8 mouse cellular contexts compared by ENCODE assay signal in genomic region chr13:37944306-37944705, GRCm38 (mm10). TPM values are rescaled to one million over a fixed set of nuclear protein-coding genes. Genes with fewer than 3 reads are reported as not detected.
DNase-seq lines count a peak whose midpoint lies in the region; ATAC-seq and TF ChIP-seq lines count a peak whose summit lies in the region.

No protein-coding gene starts in this region.

- peaks cover 29% of the 10 kb centered on the region for H3K4me1 ChIP-seq in embryonic facial prominence, embryonic 13.5 days

- DNase-seq in layer of hippocampus, adult 2 months (ENCODE audit: low spot score in 2 of 2) = no peak
- DNase-seq in layer of hippocampus, adult 9-10 months (ENCODE audit: low spot score) = no peak
- peak; percentile 48 for DNase-seq in MN1 (ENCODE audit: low spot score)
- DNase-seq in lung, postnatal 36 days = peak; percentile 77
- DNase-seq in left cerebral cortex, postnatal 14 days (ENCODE audit: low spot score in 2 of 2) = no peak
- DNase-seq in spleen, postnatal 36 days (ENCODE audit: low spot score in 2 of 2) = no peak

- H3K4me3 ChIP-seq in layer of hippocampus, adult 2 months = no peak overlapping the region
- no peak overlapping the region for H3K4me3 ChIP-seq in embryonic facial prominence, embryonic 13.5 days

- TF ChIP-seq CTCF in layer of hippocampus, adult 2 months (conservative IDR thresholded peaks at IDR 0.05) = peak; percentile 82

- no peaks in the 10 kb centered on the region for H3K27me3 ChIP-seq in embryonic facial prominence, embryonic 13.5 days

- H3K4me2 ChIP-seq in embryonic facial prominence, embryonic 13.5 days = no peak overlapping the region

- no peak for ATAC-seq in embryonic facial prominence, embryonic 13.5 days (ENCODE audit: insufficient number of reproducible peaks, insufficient read depth, low FRiP score, low TSS enrichment, low read depth)
- ATAC-seq in granulocyte monocyte progenitor cell, adult 5-6 weeks (replicated peaks; ENCODE audit: poor library complexity, severe bottlenecking) = no peak; the same call in 1 of the 2 replicates

- H3K36me3 ChIP-seq in embryonic facial prominence, embryonic 13.5 days = peaks cover 30% of the 10 kb centered on the region

- H3K9me3 ChIP-seq in embryonic facial prominence, embryonic 13.5 days = no peaks in the 10 kb centered on the region

- H3K27ac ChIP-seq in layer of hippocampus, adult 2 months = no peak overlapping the region
- 0 out of 2 replicates have a peak overlapping the region, but pooled peaks have one; percentile 40 for H3K27ac ChIP-seq in embryonic facial prominence, embryonic 13.5 days

- WGBS in embryonic facial prominence, embryonic 13.5 days = 76% methylated on average over 1 of the region's 1 CpGs

- intact Hi-C loops in left cerebral cortex, postnatal 14 days (cut with DNase I) = loop anchor here (5.0 kb wide), 1 partner anchor 492 kb away; no protein-coding TSS in a partner anchor

- H3K9ac ChIP-seq in embryonic facial prominence, embryonic 13.5 days = no peak overlapping the region

RNA-seq across cellular contexts. Expression of gene Ssr1, which starts 49.7 kb away (rescaled TPM):
- total RNA-seq in layer of hippocampus, adult 2 months (2021) = 10 to 100 TPM; 86.8 to 92.0 TPM
- 133 and 144 TPM in 2 replicates for polyA plus RNA-seq in embryonic facial prominence, embryonic 13.5 days (2015; fragmentation: Nextera tagmentation; extraction: Ambion mirVana)
- 10 to 100 TPM; 82.2 to 87.8 TPM for total RNA-seq in left cerebral cortex, postnatal 14 days (2021)
- 144 and 158 TPM in 2 replicates for total RNA-seq in granulocyte monocyte progenitor cell, adult 5-6 weeks (2014; fragmentation: Nextera tagmentation)
- 263 and 333 TPM in 2 replicates for total RNA-seq in granulocyte monocyte progenitor cell, adult 5-6 weeks (2017)

Comparison
In these comparisons a context has a peak if more than half of its experiments do, and no peak if none do; other contexts are left out.
1. DNase-seq: peak in MN1 (single experiment) and lung, postnatal 36 days (single experiment); none in layer of hippocampus, adult 2 months (0 of 2), layer of hippocampus, adult 9-10 months (single experiment), left cerebral cortex, postnatal 14 days (0 of 2) and spleen, postnatal 36 days (0 of 2).